Mouse (Mus musculus) embryonic facial prominence, embryonic 14.5 days (tissue): ENCODE data around the gene Naip2. TPM values are rescaled to one million over a fixed set of nuclear protein-coding genes. Genes with fewer than 3 reads are reported as not detected.
"Not testable (repeated sequence)": the region's sequence is repeated elsewhere in the genome, so short reads cannot be mapped to it uniquely, and the experiment has no call there.

ENCODE experiments used
- ATAC-seq: fragments of 200-750 bp; cut with Nextera tagmentation; 2 replicates; pipeline ENCODE4 v1.8.0; 2017; ENCODE audit warnings: low read depth, moderate number of reproducible peaks, moderate TSS enrichment
- DNase-seq: peaks from one replicate; pipeline ENCODE4 v3.0.0-alpha.2; 2015; ENCODE audit warnings: low spot score
- H3K27ac ChIP-seq: fragments of 300-500 bp; sonication (generic); replicated peaks from 2 replicates; pipeline ENCODE4 v1.5.1; 2014; ENCODE audit warnings: low read depth, mild to moderate bottlenecking, low read length, moderate library complexity
- H3K27me3 ChIP-seq: fragments of 300-500 bp; sonication (generic); replicated peaks from 2 replicates; pipeline ENCODE4 v1.6.1; 2014; ENCODE audit warnings: low read length; ENCODE audit not compliant: control insufficient read depth, insufficient read depth
- H3K36me3 ChIP-seq: fragments of 300-500 bp; sonication (generic); 2 replicates; pipeline ENCODE4 v1.6.1; 2014; ENCODE audit warnings: low read length, mixed read lengths; ENCODE audit not compliant: control insufficient read depth, insufficient read depth
- H3K4me1 ChIP-seq: fragments of 300-500 bp; sonication (generic); 2 replicates; pipeline ENCODE4 v1.6.1; 2014; ENCODE audit warnings: antibody characterized with exemption, low read length; ENCODE audit not compliant: control insufficient read depth, insufficient read depth
- H3K4me2 ChIP-seq: fragments of 300-500 bp; sonication (generic); 2 replicates; pipeline ENCODE4 v1.6.1; 2014; ENCODE audit warnings: low read depth, mild to moderate bottlenecking, low read length, moderate library complexity, mixed read lengths
- H3K4me3 ChIP-seq: fragments of 300-500 bp; sonication (generic); 2 replicates; pipeline ENCODE4 v1.5.1; 2014; ENCODE audit warnings: low read depth, mild to moderate bottlenecking, low read length
- H3K9ac ChIP-seq: fragments of 300-500 bp; sonication (generic); 2 replicates; pipeline ENCODE4 v1.6.1; 2014; ENCODE audit warnings: low read depth, mild to moderate bottlenecking, low read length, moderate library complexity, mixed read lengths
- H3K9me3 ChIP-seq: fragments of 300-500 bp; sonication (generic); 2 replicates; pipeline ENCODE4 v1.6.1; 2016; ENCODE audit warnings: low read length; ENCODE audit not compliant: control insufficient read depth
- WGBS: fragments of 180-500 bp; shearing (Covaris S2); extraction: QIAGEN DNeasy Blood & Tissue Kit; methylation state at CpG from one replicate; pipeline ENCODE4 v1.1.7; 2014; 5-methylcytosine and 5-hydroxymethylcytosine counted together
- polyA plus RNA-seq: library from polyadenylated mRNA; unstranded; fragments of >200 nt; fragmentation: Nextera tagmentation; extraction: Ambion mirVana; gene quantifications from 2 replicates; pipeline ENCODE4 v1.2.1, GENCODE M21; 2014

The Naip2 gene
- polyA plus RNA-seq, 1 experiment from 2014 or later, result 0.54 TPM

DNA sequence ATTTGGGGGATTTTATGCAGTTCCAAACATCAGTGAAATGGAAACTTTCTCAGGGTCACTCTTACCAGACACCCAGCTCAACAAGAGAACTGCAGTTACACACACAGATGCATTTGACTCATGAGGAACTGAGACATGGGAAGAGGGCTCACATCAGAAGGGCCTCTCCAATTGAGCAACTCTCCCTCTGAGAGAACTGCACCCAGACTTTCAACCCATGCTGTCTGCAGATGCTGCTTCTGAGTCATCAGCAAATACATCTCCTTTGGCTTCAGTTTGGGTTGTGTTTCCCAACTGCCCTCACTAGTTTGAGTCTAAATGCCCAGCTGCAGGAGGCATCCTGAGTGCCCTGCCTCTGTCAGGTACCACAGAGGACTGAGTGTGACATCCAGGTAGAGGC lies 18.8 kb downstream of the Naip2 start:
- not testable (repeated sequence) for ATAC-seq, H3K4me2 ChIP-seq, H3K27ac ChIP-seq

DNA sequence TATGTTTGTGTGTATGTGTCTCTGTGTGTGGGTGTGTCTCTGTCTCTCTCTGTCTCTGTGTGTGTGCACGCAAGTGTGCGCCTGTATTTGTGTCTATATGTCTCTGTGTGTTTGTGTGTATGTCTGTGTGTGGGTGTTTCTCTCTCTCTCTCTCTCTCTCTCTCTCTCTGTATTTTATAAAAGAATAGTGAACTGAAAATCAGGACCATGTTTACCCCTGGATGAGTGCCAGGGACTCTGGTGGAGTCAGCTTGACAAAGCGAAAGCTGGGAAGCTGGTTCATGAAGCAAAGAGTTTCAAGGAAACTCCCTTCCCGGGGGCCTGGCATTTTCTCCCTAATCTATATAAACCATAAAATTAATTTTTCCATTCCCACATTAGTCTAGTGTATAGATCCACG lies 27.5 kb downstream of the Naip2 start:
- not testable (repeated sequence) for H3K4me1 ChIP-seq, H3K4me2 ChIP-seq, ATAC-seq, H3K27me3 ChIP-seq, H3K9ac ChIP-seq, H3K9me3 ChIP-seq, H3K4me3 ChIP-seq, H3K36me3 ChIP-seq, H3K27ac ChIP-seq
- WGBS, result 73% methylated on average over 3 of the region's 5 CpGs
- DNase-seq, result peak; percentile 67

More for the DNA sequence above, 18.8 kb downstream of the Naip2 start:
- not testable (repeated sequence) for H3K9me3 ChIP-seq, H3K4me1 ChIP-seq, H3K27me3 ChIP-seq, H3K36me3 ChIP-seq, H3K9ac ChIP-seq, DNase-seq, H3K4me3 ChIP-seq

DNA sequence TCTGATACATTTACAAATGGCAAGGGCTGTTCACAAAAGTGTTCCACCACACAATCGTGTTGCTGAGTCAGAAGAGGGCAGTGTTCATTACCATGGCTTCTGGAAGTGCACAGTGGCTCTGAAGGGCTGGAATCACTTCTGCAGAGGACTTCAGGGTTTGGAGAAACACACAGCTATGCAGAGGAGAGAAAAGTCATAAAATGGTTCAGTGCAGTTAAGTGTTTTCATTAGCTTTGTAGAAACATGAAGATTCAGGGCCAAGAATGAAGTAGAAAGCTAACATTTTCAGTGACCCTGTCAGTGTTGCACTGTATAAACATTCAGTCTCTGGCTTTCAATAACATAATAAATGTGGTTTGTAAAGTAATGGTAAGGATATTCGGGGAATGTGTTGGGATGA lies 35.5 kb downstream of the Naip2 start:
- DNase-seq, H3K9ac ChIP-seq, ATAC-seq, H3K4me3 ChIP-seq, H3K4me2 ChIP-seq, H3K9me3 ChIP-seq, H3K4me1 ChIP-seq, H3K27ac ChIP-seq, H3K36me3 ChIP-seq, H3K27me3 ChIP-seq: not testable (repeated sequence)
- WGBS, result 65% methylated on average over 2 of the region's 2 CpGs

DNA sequence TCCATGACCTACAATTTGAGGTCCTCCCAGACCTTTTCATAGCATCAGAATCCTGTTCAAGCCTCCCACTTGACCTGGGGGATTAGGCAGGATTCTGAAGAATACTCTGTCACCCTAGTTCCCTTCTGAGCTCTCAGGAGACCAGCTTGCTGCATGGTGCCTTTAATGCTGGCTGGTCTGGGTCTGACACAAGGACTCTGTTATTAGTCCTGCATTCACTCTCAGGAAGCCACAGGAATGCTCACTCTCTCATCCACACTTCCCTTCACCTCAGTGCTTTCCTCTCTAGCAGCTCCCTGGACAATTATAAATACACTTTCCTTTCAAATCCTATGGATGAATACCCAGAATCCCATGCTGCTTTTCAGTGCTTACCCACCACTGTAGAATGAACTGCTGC lies 39.4 kb downstream of the Naip2 start:
- not testable (repeated sequence) for H3K4me2 ChIP-seq, H3K4me1 ChIP-seq, H3K27ac ChIP-seq, DNase-seq, H3K9me3 ChIP-seq, H3K27me3 ChIP-seq, ATAC-seq, H3K36me3 ChIP-seq, H3K9ac ChIP-seq, H3K4me3 ChIP-seq

DNA sequence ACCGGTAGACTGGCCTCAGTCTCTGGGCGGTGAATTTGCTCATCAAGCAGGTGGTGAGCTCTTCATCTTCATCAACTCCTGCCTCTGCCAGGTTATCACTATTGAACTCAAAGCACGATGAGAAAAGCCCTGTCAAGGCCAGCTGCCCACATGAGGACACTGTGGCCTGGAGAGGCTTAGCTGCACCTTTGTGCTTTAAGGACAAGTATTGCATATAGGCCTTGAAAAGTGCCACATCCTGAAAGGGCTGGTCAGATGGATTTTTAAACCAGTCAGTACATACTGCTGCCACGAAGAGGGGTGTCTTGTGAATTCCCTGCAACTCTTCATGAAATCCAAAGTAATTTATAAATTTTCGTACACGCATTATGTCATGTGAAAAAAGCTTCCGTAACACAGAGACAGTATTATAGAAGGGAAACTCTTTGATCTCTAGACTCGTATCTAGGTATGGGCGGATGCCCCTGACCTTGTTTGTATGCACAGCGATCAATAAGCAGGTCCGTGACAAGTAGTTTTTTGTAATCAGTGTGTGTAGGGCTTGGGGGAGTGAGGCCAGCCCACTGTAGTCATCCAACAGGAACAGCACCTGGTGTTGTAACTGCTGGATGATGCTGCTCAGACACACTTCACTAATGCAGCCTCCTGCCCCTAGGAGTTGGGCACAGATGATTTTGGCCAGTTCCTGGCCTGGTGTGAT lies 40.6 kb downstream of the Naip2 start:
- H3K9ac ChIP-seq, H3K4me1 ChIP-seq, H3K4me2 ChIP-seq, H3K27ac ChIP-seq, ATAC-seq, DNase-seq, H3K27me3 ChIP-seq, H3K4me3 ChIP-seq, H3K9me3 ChIP-seq, H3K36me3 ChIP-seq: not testable (repeated sequence)
- 83% methylated on average over 11 of the region's 11 CpGs for WGBS

DNA sequence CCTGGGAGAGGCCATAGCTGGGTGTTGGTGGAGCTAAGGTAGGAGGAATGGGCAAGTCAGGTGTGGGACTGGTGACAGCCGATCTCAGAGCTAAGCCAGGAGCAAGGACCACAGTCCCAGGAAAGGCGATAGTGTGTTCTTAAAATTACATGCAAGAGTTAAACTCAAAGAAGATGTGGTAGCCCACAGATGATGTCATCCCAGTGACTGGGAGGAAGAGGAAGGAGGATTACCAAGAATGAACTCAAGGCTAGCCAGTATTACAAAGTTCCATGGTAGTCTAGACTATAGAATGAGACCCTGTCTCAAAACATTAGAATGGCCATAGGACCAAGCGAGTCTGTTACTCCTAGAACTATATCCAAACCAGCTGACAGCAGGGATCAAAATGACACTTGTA lies 45.3 kb downstream of the Naip2 start:
- no peak for DNase-seq
- Histone ChIP-seq H3K4me2 (no peak overlapping the region), H3K36me3 (no peaks in the 10 kb centered on the region), H3K9ac (no peak overlapping the region), H3K27ac (no peak overlapping the region), H3K9me3 (no peaks in the 10 kb centered on the region), H3K4me3 (no peak overlapping the region), H3K27me3 (no peaks in the 10 kb centered on the region), H3K4me1 (no peaks in the 10 kb centered on the region)
- 87% methylated on average over 3 of the region's 3 CpGs for WGBS
- no peak for ATAC-seq

DNA sequence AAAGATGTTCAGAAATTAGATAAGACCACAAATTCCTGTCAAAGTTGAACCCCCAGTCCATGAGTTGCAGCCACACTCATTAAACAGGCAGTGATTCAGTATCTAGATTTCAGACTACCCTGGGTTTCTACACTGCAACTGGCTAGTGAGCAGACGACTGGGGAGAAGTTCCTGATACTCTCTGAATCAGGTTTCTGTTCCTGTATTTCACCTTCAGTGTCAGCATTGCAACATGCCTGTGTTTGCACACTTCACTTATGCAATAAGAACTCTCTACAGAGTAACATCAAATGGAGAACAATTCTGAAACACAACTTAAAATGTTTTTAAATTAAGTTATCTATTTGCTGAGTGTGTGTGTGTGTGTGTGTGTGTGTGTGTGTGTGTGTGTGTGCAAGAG lies 49.2 kb downstream of the Naip2 start:
- 41% methylated on average over 1 of the region's 1 CpGs for WGBS
- H3K4me2 ChIP-seq, result no peak overlapping the region

DNA sequence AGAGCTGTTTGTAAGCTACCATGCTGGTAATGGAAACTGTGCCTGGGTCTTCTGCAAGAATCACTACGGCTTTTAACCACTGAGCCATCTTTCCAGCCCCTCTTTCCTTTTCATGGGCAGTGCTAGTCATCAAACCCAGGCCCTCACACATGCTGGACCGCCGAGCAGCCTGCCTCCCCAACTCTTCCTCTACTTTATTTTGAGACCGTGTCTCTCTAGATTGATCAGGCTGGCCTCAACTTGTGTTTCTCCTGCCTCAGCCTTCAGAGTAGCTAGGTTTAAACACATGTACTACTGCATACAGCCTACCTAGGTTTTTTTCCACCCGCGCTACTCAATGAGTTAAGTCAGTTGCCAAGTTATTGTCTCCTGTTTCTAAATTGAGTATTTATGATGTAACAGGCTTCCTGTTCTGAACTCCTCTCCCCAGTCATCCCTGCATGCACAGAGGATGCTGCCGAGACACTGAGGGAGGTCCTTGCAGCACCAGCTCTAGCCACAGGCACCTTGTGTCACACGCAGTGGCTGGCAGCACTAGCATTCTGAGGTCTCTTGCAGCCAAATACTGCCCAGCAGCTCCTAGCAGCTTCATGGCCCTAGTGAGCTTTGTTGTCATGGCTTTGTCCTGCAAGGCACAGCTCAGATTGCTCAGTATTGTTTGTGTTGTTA lies 60.1 kb downstream of the Naip2 start:
- H3K27me3 ChIP-seq, result no peaks in the 10 kb centered on the region
- H3K9ac ChIP-seq, result no peak overlapping the region
- 81% methylated on average over 8 of the region's 8 CpGs for whole genome bisulfite sequencing
- ATAC-seq, result no peak
- H3K4me2 ChIP-seq, result no peak overlapping the region
- DNase-seq, result no peak
- H3K4me1 ChIP-seq, result no peaks in the 10 kb centered on the region
- no peaks in the 10 kb centered on the region for H3K9me3 ChIP-seq
- no peak overlapping the region for H3K4me3 ChIP-seq
- H3K36me3 ChIP-seq, result peaks cover 23% of the 10 kb centered on the region
- no peak overlapping the region for H3K27ac ChIP-seq

More for the DNA sequence above, 49.2 kb downstream of the Naip2 start:
- H3K9ac ChIP-seq, result no peak overlapping the region
- no peaks in the 10 kb centered on the region for H3K4me1 ChIP-seq
- no peak overlapping the region for H3K4me3 ChIP-seq
- H3K9me3 ChIP-seq, result no peaks in the 10 kb centered on the region
- DNase-seq (no peak), ATAC-seq (no peak)
- no peaks in the 10 kb centered on the region for H3K27me3 ChIP-seq
- H3K27ac ChIP-seq, result no peak overlapping the region
- no peaks in the 10 kb centered on the region for H3K36me3 ChIP-seq

DNA sequence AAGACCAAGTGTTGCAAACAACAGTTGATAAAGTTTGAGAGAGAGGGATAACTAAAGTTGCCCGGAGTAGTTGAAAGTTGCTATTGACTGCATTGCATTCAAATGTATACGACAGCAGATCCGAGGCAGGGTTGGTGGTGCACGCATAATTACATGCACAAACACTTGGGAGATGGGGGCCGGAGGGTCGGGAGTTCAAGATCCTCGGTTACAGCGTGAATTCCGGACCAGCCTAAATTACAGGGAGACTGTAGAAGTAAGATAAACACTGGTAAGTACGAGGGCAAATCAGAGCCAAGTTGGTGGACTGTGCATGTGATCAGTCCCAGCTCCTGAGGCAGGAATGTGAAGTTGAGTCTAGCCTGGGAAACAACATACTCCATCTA lies 76.6 kb downstream of the Naip2 start:
- peak overlapping the region; percentile 91 for H3K9ac ChIP-seq
- peaks cover 27% of the 10 kb centered on the region for H3K36me3 ChIP-seq
- H3K27ac ChIP-seq, result no peak overlapping the region
- H3K27me3 ChIP-seq, result no peaks in the 10 kb centered on the region
- H3K4me3 ChIP-seq, result peak overlapping the region; percentile 93
- H3K4me1 ChIP-seq, result peaks cover 8% of the 10 kb centered on the region
- H3K4me2 ChIP-seq, result peak overlapping the region; percentile 90
- DNase-seq (no peak), ATAC-seq (no peak)
- H3K9me3 ChIP-seq, result no peaks in the 10 kb centered on the region
- 4% methylated on average over 10 of the region's 10 CpGs for WGBS
